Mouse (Mus musculus) MEL (cell line): ENCODE measurements at regions not wholly inside any gene's neighbourhood (a gene's known extent, or its start where the extent isn't known, plus 50 kb on each side); places are given as distances from the start of the nearest gene placed in this dataset.

Experiments used
- DNase-seq: peaks from one replicate; pipeline ENCODE4 v3.0.0; 2011; ENCODE audit warnings: low read depth, low spot score
- H3K27ac ChIP-seq: 2 replicates; pipeline ENCODE4 v1.5.1; 2012; ENCODE audit warnings: low read depth, mild to moderate bottlenecking, control low read depth, low read length, moderate library complexity; ENCODE audit not compliant: control insufficient read depth
- H3K27me3 ChIP-seq, 2 experiments: fragments of 150-350 bp in 1 of 2; sonication (generic) in 1 of 2; 2 replicates each; pipeline ENCODE4 v1.6.1; 2012; ENCODE audit warnings: low read length in 2 of 2, mild to moderate bottlenecking in 2 of 2, improper control_type of control experiment in 1 of 2, moderate library complexity in 1 of 2; ENCODE audit not compliant: insufficient read depth in 2 of 2, control insufficient read depth in 1 of 2
- H3K36me3 ChIP-seq, 2 experiments: 2 replicates each; pipeline ENCODE4 v1.6.1; 2012 to 2014; ENCODE audit warnings: low read length in 2 of 2, improper control_type of control experiment in 1 of 2, inconsistent platforms in 1 of 2, mild to moderate bottlenecking in 1 of 2; ENCODE audit not compliant: insufficient read depth in 2 of 2, control insufficient read depth in 1 of 2
- H3K4me1 ChIP-seq, 2 experiments: fragments of 150-350 bp in 1 of 2; sonication (generic) in 1 of 2; 2 replicates each; pipeline ENCODE4 v1.6.1; 2012; ENCODE audit warnings: low read length in 2 of 2, improper control_type of control experiment in 1 of 2, mild to moderate bottlenecking in 1 of 2; ENCODE audit not compliant: insufficient read depth in 2 of 2, control insufficient read depth in 1 of 2
- H3K4me3 ChIP-seq, 2 experiments: fragments of 150-350 bp in 1 of 2; sonication (generic) in 1 of 2; 2 replicates each; pipeline ENCODE4 v1.5.1; 2012; ENCODE audit warnings: low read depth in 2 of 2, low read length in 2 of 2, mild to moderate bottlenecking in 2 of 2, moderate library complexity in 2 of 2, control low read depth in 1 of 2, improper control_type of control experiment in 1 of 2; ENCODE audit not compliant: control insufficient read depth in 1 of 2, insufficient read depth in 1 of 2
- H3K79me2 ChIP-seq: 2 replicates; pipeline ENCODE4 v1.6.1; 2012; ENCODE audit warnings: mild to moderate bottlenecking, low read length, moderate library complexity; ENCODE audit not compliant: control insufficient read depth, poor library complexity, insufficient read depth
- H3K9ac ChIP-seq: 2 replicates; pipeline ENCODE4 v1.6.1; 2012; ENCODE audit warnings: low read depth, mild to moderate bottlenecking, control low read depth, low read length, moderate library complexity; ENCODE audit not compliant: control insufficient read depth, poor library complexity, severe bottlenecking
- H3K9me3 ChIP-seq: fragments of 150-350 bp; sonication (generic); replicated peaks from 2 replicates; pipeline ENCODE4 v1.6.1; 2012; ENCODE audit warnings: mild to moderate bottlenecking, low read length, improper control_type of control experiment, moderate library complexity; ENCODE audit not compliant: insufficient read depth
- CHD1 ChIP-seq: IDR thresholded peaks from 2 replicates; pipeline ENCODE4 v1.6.1; 2012; ENCODE audit warnings: low read depth, mild to moderate bottlenecking, inconsistent platforms, low read length, improper control_type of control experiment
- GATA1 ChIP-seq: IDR thresholded peaks from 2 replicates; pipeline ENCODE4 v1.6.1; 2011; ENCODE audit warnings: low read depth, low read length, improper control_type of control experiment
- HCFC1 ChIP-seq: IDR thresholded peaks from 2 replicates; pipeline ENCODE4 v1.6.1; 2012; ENCODE audit warnings: low read depth, mild to moderate bottlenecking, inconsistent platforms, low read length, improper control_type of control experiment, moderate library complexity
- MYB ChIP-seq: IDR thresholded peaks from 2 replicates; pipeline ENCODE4 v1.6.1; 2011; ENCODE audit warnings: mild to moderate bottlenecking, low read depth, low read length, improper control_type of control experiment
- MYC ChIP-seq: IDR thresholded peaks from 2 replicates; pipeline ENCODE4 v1.6.1; 2011; ENCODE audit warnings: low read depth, mild to moderate bottlenecking, low read length, improper control_type of control experiment, moderate library complexity
- NELFE ChIP-seq: IDR thresholded peaks from 2 replicates; pipeline ENCODE4 v1.6.1; 2011; ENCODE audit warnings: low read depth, low read length, improper control_type of control experiment
- NRF1 ChIP-seq: IDR thresholded peaks from 2 replicates; pipeline ENCODE4 v1.6.1; 2014; ENCODE audit warnings: low read depth, mild to moderate bottlenecking, inconsistent platforms, low read length, improper control_type of control experiment, moderate library complexity; ENCODE audit not compliant: poor library complexity, insufficient read depth, severe bottlenecking
- POLR2AphosphoS2 ChIP-seq: IDR thresholded peaks from 2 replicates; pipeline ENCODE4 v1.6.1; 2011; ENCODE audit warnings: low read length, improper control_type of control experiment
- SIN3A ChIP-seq: IDR thresholded peaks from 2 replicates; pipeline ENCODE4 v1.6.1; 2012; ENCODE audit warnings: low read length, improper control_type of control experiment, inconsistent platforms
- TAL1 ChIP-seq: IDR thresholded peaks from 2 replicates; pipeline ENCODE4 v1.6.1; 2012; ENCODE audit warnings: mild to moderate bottlenecking, inconsistent platforms, low read length, moderate library complexity, mixed read lengths
- TBP ChIP-seq: IDR thresholded peaks from 2 replicates; pipeline ENCODE4 v1.8.0; 2011; ENCODE audit warnings: low read depth, low read length, improper control_type of control experiment
- UBTF ChIP-seq: IDR thresholded peaks from 2 replicates; pipeline ENCODE4 v1.6.1; 2012; ENCODE audit warnings: low read depth, mild to moderate bottlenecking, inconsistent platforms, low read length, improper control_type of control experiment, moderate library complexity, borderline replicate concordance; ENCODE audit not compliant: insufficient read depth
- USF1 ChIP-seq: IDR thresholded peaks from 2 replicates; pipeline ENCODE4 v1.6.1; 2014; ENCODE audit warnings: low read depth, mild to moderate bottlenecking, inconsistent platforms, low read length, improper control_type of control experiment, moderate library complexity
- ZC3H11A ChIP-seq: IDR thresholded peaks from 2 replicates; pipeline ENCODE4 v1.6.1; 2012; ENCODE audit warnings: low read depth, mild to moderate bottlenecking, inconsistent platforms, low read length, improper control_type of control experiment
- ZMIZ1 ChIP-seq: IDR thresholded peaks from 2 replicates; pipeline ENCODE4 v1.6.1; 2012; ENCODE audit warnings: low read depth, mild to moderate bottlenecking, inconsistent platforms, low read length, improper control_type of control experiment, moderate library complexity

GRCm38 (mm10) chr13:51037850-51038450 is 62.7 kb upstream of the Spin1 start:
- Histone ChIP-seq H3K27me3 (no peaks in the 10 kb centered on the region; a peak in 1 of 4 replicates), H3K4me1 (no peaks in the 10 kb centered on the region), H3K36me3 (no peaks in the 10 kb centered on the region), H3K9ac (no peak overlapping the region), H3K9me3 (no peaks in the 10 kb centered on the region), H3K4me3 (no peak overlapping the region), H3K27ac (no peak overlapping the region), H3K79me2 (no peaks in the 10 kb centered on the region)
- no peak for DNase-seq
- TF ChIP-seq SIN3A (no peak), POLR2AphosphoS2 (no peak)

- no peaks in the 10 kb centered on the region for H3K79me2 ChIP-seq
- no peaks in the 10 kb centered on the region for H3K9me3 ChIP-seq
- no peak for DNase-seq
- H3K27ac ChIP-seq, result no peak overlapping the region
- no peaks in the 10 kb centered on the region for H3K4me1 ChIP-seq
- H3K36me3 ChIP-seq, result no peaks in the 10 kb centered on the region
- TF ChIP-seq TAL1 (no peak), ZMIZ1 (no peak), UBTF (no peak), TBP (no peak), ZC3H11A (no peak)
- H3K4me3 ChIP-seq, result no peak overlapping the region
- no peaks in the 10 kb centered on the region; a peak in 1 of 4 replicates for H3K27me3 ChIP-seq
- H3K9ac ChIP-seq, result no peak overlapping the region
Measured at GRCm38 (mm10) chr13:51038955-51039354, 61.7 kb upstream of the Spin1 start.

DNA sequence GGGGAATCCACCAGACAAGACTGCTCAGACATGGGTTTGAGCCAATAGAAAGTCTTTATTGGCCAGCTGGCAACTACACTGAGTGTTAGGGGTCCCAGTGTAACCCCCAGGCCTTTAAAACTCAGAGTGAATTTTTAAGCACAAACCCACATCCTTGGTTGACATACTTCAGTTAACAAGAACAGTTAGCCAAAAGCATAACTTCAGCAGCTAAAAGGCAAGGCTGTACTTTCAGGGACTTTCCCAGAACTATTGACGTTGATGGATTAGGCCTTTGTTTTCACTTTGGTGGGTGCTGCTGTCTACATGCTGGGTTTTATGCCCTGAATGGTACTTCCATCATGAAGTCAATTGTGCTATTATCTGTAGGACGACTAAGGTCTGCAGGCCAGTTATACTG is 59.6 kb upstream of the Spin1 start:
- Histone ChIP-seq H3K27ac (no peak overlapping the region), H3K4me1 (no peaks in the 10 kb centered on the region), H3K9me3 (no peaks in the 10 kb centered on the region), H3K36me3 (no peaks in the 10 kb centered on the region), H3K9ac (no peak overlapping the region)
- TF ChIP-seq SIN3A (no peak), TBP (no peak), GATA1 (no peak), NRF1 (no peak), CHD1 (no peak), NELFE (no peak), USF1 (no peak), MYB (no peak), ZC3H11A (no peak), MYC (no peak), HCFC1 (no peak)
- TF ChIP-seq, all 39 proteins: peak for 0
- H3K79me2 ChIP-seq, result no peaks in the 10 kb centered on the region
- no peak overlapping the region for H3K4me3 ChIP-seq
- H3K27me3 ChIP-seq, result no peaks in the 10 kb centered on the region; a peak in 1 of 4 replicates
- DNase-seq, result no peak
